Mouse (Mus musculus) bone marrow, adult 2 months (tissue): Measurements from ENCODE around the gene Vmn1r135. TPM values are rescaled to one million over a fixed set of nuclear protein-coding genes. Genes with fewer than 3 reads are reported as not detected.
"Not testable (repeated sequence)": the region's sequence is repeated elsewhere in the genome, so short reads cannot be mapped to it uniquely, and the experiment has no call there.

ENCODE experiments used
- H3K27ac ChIP-seq: fragments of 200-500 bp; 2 replicates; pipeline ENCODE4 v1.5.1; 2012; ENCODE audit warnings: low read depth, mild to moderate bottlenecking, control low read depth, inconsistent platforms, low read length; ENCODE audit not compliant: control insufficient read depth, poor library complexity, insufficient read depth
- H3K4me1 ChIP-seq: fragments of 200-500 bp; 2 replicates; pipeline ENCODE4 v1.6.1; 2011; ENCODE audit warnings: low read length; ENCODE audit not compliant: control insufficient read depth, insufficient read depth
- H3K4me3 ChIP-seq: fragments of 200-500 bp; replicated peaks from 2 replicates; pipeline ENCODE3; 2011; ENCODE audit warnings: mild to moderate bottlenecking, low read depth, low read length, control low read depth; ENCODE audit not compliant: control insufficient read depth
- WGBS: fragments of 180-500 bp; shearing (Covaris S2); methylation state at CpG from one replicate; pipeline ENCODE4 v1.1.7; 2018; 5-methylcytosine and 5-hydroxymethylcytosine counted together
- polyA plus RNA-seq: library from polyadenylated mRNA; stranded (reverse); fragments of >200 nt; gene quantifications from 2 replicates; pipeline ENCODE4 v1.2.4, GENCODE M21; 2011; ENCODE audit warnings: low replicate concordance; ENCODE audit not compliant: missing spikeins, insufficient read depth, insufficient read length

Gene Vmn1r135
- polyA plus RNA-seq = not detected in 2 replicates

DNA sequence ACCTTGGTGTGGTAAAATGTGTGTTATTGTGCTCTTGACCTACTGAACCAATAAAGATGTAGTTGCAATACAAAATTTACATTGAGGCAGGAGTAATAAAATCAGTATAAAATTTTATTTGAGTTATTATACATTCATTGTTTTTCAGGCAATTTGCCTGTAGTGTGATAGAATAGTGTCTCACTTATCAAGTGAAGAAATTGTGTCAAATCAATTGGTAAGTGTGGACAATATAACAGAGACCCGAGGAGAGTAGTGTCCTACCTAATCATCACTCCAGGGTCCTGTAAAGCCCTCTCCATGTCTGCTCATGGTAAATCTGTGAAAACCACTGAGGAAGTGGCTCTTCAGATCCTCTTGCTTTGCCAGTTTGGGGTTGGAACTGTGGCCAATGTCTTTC is at the start of gene Vmn1r135:
TSS of gene Vmn1r135 (plus strand) at position 301 of the 400 bp plus-strand sequence.
- not testable (repeated sequence) for H3K27ac ChIP-seq, H3K4me3 ChIP-seq, H3K4me1 ChIP-seq
- WGBS = no CpG with 5 or more reads among the region's 1 CpGs

DNA sequence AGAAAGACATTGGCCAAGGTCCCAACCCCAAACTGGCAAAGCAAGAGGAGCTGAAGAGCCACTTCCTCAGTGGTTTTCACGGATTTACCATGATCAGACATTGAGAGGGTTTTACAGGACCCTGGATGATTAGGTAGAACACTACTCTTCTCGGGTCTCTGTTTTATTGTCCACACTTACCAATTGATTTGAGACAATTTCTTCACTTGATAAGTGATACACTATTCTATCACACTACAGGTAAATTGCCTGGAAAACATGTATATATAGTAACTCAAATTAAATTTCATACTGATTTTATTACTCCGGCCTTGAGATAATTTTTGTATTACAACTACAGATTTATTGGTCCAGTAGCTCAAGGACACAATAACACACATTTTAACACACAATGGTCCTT is 35.5 kb upstream of the Vmn1r135 start, which contains the start of gene Gm4177:
TSS of gene Gm4177 (minus strand) at position 101 of the 400 bp plus-strand sequence.
- H3K4me3 ChIP-seq, H3K4me1 ChIP-seq, H3K27ac ChIP-seq: not testable (repeated sequence)
- WGBS = no CpG with 5 or more reads among the region's 3 CpGs

DNA sequence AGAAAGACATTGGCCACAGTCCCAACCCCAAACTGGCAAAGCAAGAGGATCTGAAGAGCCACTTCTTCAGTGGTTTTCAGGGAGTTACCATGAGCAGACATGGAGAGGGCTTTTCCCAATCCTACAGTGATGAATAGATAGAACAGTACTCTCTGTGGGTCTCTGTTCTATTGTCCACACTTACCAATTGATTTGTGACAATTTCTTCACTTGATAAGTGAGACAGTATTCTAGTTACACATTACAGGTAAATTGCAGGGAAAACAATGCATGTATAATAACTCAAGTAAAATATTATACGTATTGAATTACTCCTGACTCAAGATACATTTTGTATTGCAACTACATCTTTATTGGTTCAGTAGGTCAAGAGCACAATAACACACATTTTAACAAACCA is 12.0 kb downstream of the Vmn1r135 start, which contains the start of gene Gm5725:
TSS of gene Gm5725 (minus strand) at position 101 of the 400 bp plus-strand sequence.
- not testable (repeated sequence) for H3K4me3 ChIP-seq, H3K27ac ChIP-seq, H3K4me1 ChIP-seq
- WGBS = no CpG with 5 or more reads among the region's 1 CpGs

Other genes with a start within 250 kb of the Vmn1r135 start
- gene Vmn1r132, start 218.3 kb upstream of the Vmn1r135 start, polyA plus RNA-seq = not detected in 2 replicates
- not detected in 2 replicates for gene Gm4175, start 70.9 kb upstream of the Vmn1r135 start, polyA plus RNA-seq
- gene Gm4177, start 35.6 kb upstream of the Vmn1r135 start, polyA plus RNA-seq = not detected in 2 replicates
- gene Gm5725, start 11.9 kb downstream of the Vmn1r135 start, polyA plus RNA-seq = not detected in 2 replicates
- 2.6 TPM in 1 of 2 replicates, not detected in the other for gene Gm5891, start 88.9 kb downstream of the Vmn1r135 start, polyA plus RNA-seq
- gene Vmn1r137, start 162.2 kb downstream of the Vmn1r135 start, polyA plus RNA-seq = not detected in 2 replicates
- not detected in 2 replicates for gene Vmn1r138, start 196.5 kb downstream of the Vmn1r135 start, polyA plus RNA-seq
- gene Gm6176, start 224.0 kb downstream of the Vmn1r135 start, polyA plus RNA-seq = not detected in 2 replicates
- gene Vmn1r139, start 236.7 kb downstream of the Vmn1r135 start, polyA plus RNA-seq = not detected in 2 replicates